Mouse (Mus musculus) embryonic facial prominence, embryonic 12.5 days (tissue): ENCODE measurements around the gene Tet1. TPM values are rescaled to one million over a fixed set of nuclear protein-coding genes. Genes with fewer than 3 reads are reported as not detected.
"Not testable (repeated sequence)": the region's sequence is repeated elsewhere in the genome, so short reads cannot be mapped to it uniquely, and the experiment has no call there.

Experiments used
- ATAC-seq: fragments of 200-750 bp; cut with Nextera tagmentation; 2 replicates; pipeline ENCODE4 v1.8.0; 2017; ENCODE audit not compliant: insufficient number of reproducible peaks, insufficient read depth, low FRiP score, low TSS enrichment
- H3K27ac ChIP-seq: fragments of 300-500 bp; sonication (generic); 2 replicates; pipeline ENCODE4 v1.5.1; 2016; ENCODE audit warnings: mild to moderate bottlenecking
- H3K27me3 ChIP-seq: fragments of 300-500 bp; sonication (generic); 2 replicates; pipeline ENCODE4 v1.6.1; 2016; ENCODE audit warnings: mild to moderate bottlenecking, moderate library complexity
- H3K36me3 ChIP-seq: fragments of 300-500 bp; sonication (generic); 2 replicates; pipeline ENCODE4 v1.6.1; 2016; ENCODE audit warnings: mild to moderate bottlenecking
- H3K4me1 ChIP-seq: fragments of 300-500 bp; sonication (generic); 2 replicates; pipeline ENCODE4 v1.6.1; 2016
- H3K4me2 ChIP-seq: fragments of 300-500 bp; sonication (generic); replicated peaks from 2 replicates; pipeline ENCODE4 v1.6.1; 2016; ENCODE audit warnings: mild to moderate bottlenecking, moderate library complexity
- H3K4me3 ChIP-seq: fragments of 300-500 bp; sonication (generic); 2 replicates; pipeline ENCODE4 v1.5.1; 2016; ENCODE audit warnings: mild to moderate bottlenecking
- H3K9ac ChIP-seq: fragments of 300-500 bp; sonication (generic); 2 replicates; pipeline ENCODE4 v1.6.1; 2016; ENCODE audit warnings: mild to moderate bottlenecking, moderate library complexity
- H3K9me3 ChIP-seq: fragments of 300-500 bp; sonication (generic); 2 replicates; pipeline ENCODE4 v1.6.1; 2016; ENCODE audit warnings: mild to moderate bottlenecking, moderate library complexity
- WGBS: fragments of 180-500 bp; shearing (Covaris S2); methylation state at CpG from one replicate; pipeline ENCODE4 v1.1.7; 2016; 5-methylcytosine and 5-hydroxymethylcytosine counted together
- polyA plus RNA-seq: library from polyadenylated mRNA; unstranded; fragments of >200 nt; fragmentation: Nextera tagmentation; extraction: Ambion mirVana; gene quantifications from 2 replicates; pipeline ENCODE4 v1.2.1, GENCODE M21; 2016

The Tet1 gene
- polyA plus RNA-seq, 1 experiment from 2014 or later: 30.8 TPM

GRCm38 (mm10) chr10:62803296-62803695, 105.5 kb downstream of the Tet1 start:
- Histone ChIP-seq H3K4me2 (no peak overlapping the region), H3K27ac (no peak overlapping the region), H3K4me1 (no peaks in the 10 kb centered on the region), H3K27me3 (no peaks in the 10 kb centered on the region), H3K36me3 (no peaks in the 10 kb centered on the region), H3K9ac (no peak overlapping the region), H3K4me3 (no peak overlapping the region), H3K9me3 (no peaks in the 10 kb centered on the region)
- 96% methylated on average over 2 of the region's 2 CpGs for WGBS
- ATAC-seq: no peak

- WGBS: 97% methylated on average over 4 of the region's 4 CpGs
- Histone ChIP-seq H3K9me3 (no peaks in the 10 kb centered on the region), H3K36me3 (peaks cover 11% of the 10 kb centered on the region), H3K27me3 (no peaks in the 10 kb centered on the region), H3K4me2 (no peak overlapping the region), H3K27ac (no peak overlapping the region), H3K4me3 (no peak overlapping the region), H3K4me1 (0 out of 2 replicates have a peak, but pooled peaks cover 3% of the 10 kb centered on the region), H3K9ac (no peak overlapping the region)
- no peak for ATAC-seq
Measured at GRCm38 (mm10) chr10:62794221-62794620, 114.6 kb downstream of the Tet1 start.

- Histone ChIP-seq H3K9me3 (no peaks in the 10 kb centered on the region), H3K27ac (peak overlapping the region; percentile 97), H3K4me2 (peak overlapping the region; percentile 58), H3K9ac (no peak overlapping the region), H3K4me3 (peak overlapping the region; percentile 89), H3K4me1 (0 out of 2 replicates have a peak, but pooled peaks cover 6% of the 10 kb centered on the region), H3K36me3 (peaks cover 21% of the 10 kb centered on the region), H3K27me3 (no peaks in the 10 kb centered on the region)
- ATAC-seq: 0 out of 2 replicates have a peak, but pooled peaks have one; percentile 4
- 26% methylated on average over 2 of the region's 2 CpGs for WGBS
Measured at GRCm38 (mm10) chr10:62793091-62793453, 115.7 kb downstream of the Tet1 start.

DNA sequence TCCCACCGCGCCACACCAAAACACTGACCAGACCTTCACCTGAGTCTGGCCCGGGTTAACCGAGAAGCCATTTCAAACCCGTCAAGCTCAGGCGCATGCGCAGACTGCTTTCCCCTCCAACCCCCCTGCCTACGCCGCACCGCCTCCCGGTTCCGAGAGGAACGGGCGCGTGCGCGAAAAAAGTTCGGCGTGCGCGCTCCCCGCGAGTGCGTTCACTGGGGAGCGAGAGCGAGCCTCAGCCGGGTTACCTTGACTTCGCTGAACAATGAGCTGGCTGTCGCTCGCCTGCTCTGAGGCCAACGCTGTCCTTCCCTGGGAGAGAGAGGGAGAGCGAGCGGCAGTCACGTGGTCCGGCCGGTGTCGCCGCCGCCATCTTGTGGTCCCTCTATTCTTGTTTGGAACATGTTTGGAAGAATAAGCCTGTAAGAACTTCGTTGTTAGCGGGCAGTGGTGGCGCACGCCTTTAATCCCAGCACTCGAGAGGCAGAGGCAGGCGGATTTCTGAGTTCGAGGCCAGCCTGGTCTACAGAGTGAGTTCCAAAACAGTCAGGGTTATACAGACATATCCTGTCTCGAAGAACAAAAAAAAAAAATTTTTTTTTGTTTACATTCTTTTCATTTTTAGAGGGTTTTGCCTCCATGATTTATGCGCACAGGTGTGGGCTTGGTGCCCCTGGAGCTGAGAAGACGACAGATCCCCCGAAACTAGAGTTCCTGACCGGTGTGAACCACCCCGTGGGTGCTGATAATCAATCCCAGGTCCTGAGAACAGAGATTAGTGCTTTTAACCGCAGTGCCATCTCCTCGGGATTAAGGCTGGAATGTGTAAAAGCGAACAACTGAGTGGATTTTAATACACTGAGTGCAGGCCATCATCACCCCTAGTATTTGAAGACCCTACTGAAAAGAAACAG, 116.4 kb downstream of the Tet1 start, which contains the start of gene Ccar1:
TSS of gene Ccar1 (minus strand) at position 110 of the 914 bp plus-strand sequence.
- Histone ChIP-seq H3K4me3 (peak within 1 kb of the TSS; percentile 89), H3K4me2 (peak within 1 kb of the TSS; percentile 58), H3K4me1 (0 out of 2 replicates have a peak, but pooled peaks cover 6% of the 10 kb centered on the region), H3K9me3 (no peaks in the 10 kb centered on the region), H3K27me3 (no peaks in the 10 kb centered on the region), H3K36me3 (peaks cover 26% of the 10 kb centered on the region), H3K9ac (peak within 1 kb of the TSS; percentile 95), H3K27ac (peak within 1 kb of the TSS; percentile 97)
- WGBS: 3% methylated on average over 55 of the region's 55 CpGs
- peak; percentile 98 for ATAC-seq

GRCm38 (mm10) chr10:62791251-62792176, 117.3 kb downstream of the Tet1 start:
- 0 out of 2 replicates have a peak, but pooled peaks cover 6% of the 10 kb centered on the region for H3K4me1 ChIP-seq
- no peaks in the 10 kb centered on the region for H3K9me3 ChIP-seq
- H3K27me3 ChIP-seq: no peaks in the 10 kb centered on the region
- peak; percentile 49 for ATAC-seq
- peak overlapping the region; percentile 95 for H3K9ac ChIP-seq
- peak overlapping the region; percentile 97 for H3K27ac ChIP-seq
- H3K4me2 ChIP-seq: peak overlapping the region; percentile 58
- WGBS: under 1% methylated on average over 68 of the region's 78 CpGs
- peak overlapping the region; percentile 89 for H3K4me3 ChIP-seq
- peaks cover 35% of the 10 kb centered on the region for H3K36me3 ChIP-seq

GRCm38 (mm10) chr10:62781776-62782175, 127.0 kb downstream of the Tet1 start:
- H3K9me3 ChIP-seq, ATAC-seq, H3K27ac ChIP-seq, H3K27me3 ChIP-seq, H3K4me3 ChIP-seq, H3K4me2 ChIP-seq, H3K9ac ChIP-seq, H3K4me1 ChIP-seq: not testable (repeated sequence)
- peaks cover 88% of the 10 kb centered on the region for H3K36me3 ChIP-seq
- WGBS: 92% methylated on average over 1 of the region's 1 CpGs

Other genes starting within 250 kb of the Tet1 start
- gene Stox1, start 182.9 kb downstream of the Tet1 start, polyA plus RNA-seq: 2.4 TPM in 2 replicates
- gene Ccar1, start 116.7 kb downstream of the Tet1 start, polyA plus RNA-seq: 142 and 146 TPM in 2 replicates
- gene Slc25a16, start 11.6 kb upstream of the Tet1 start, polyA plus RNA-seq: 10.1 and 10.8 TPM in 2 replicates
- gene Dna2, start 38.0 kb upstream of the Tet1 start, polyA plus RNA-seq: 22.2 and 22.3 TPM in 2 replicates
- 33.6 and 35.3 TPM in 2 replicates for gene Rufy2, start 71.2 kb upstream of the Tet1 start, polyA plus RNA-seq
- gene Hnrnph3, start 115.2 kb upstream of the Tet1 start, polyA plus RNA-seq: 165 and 176 TPM in 2 replicates
- gene Pbld2, start 115.3 kb upstream of the Tet1 start, polyA plus RNA-seq: 0.52 and 0.92 TPM in 2 replicates
- gene Pbld1, start 151.2 kb upstream of the Tet1 start, polyA plus RNA-seq: 1.4 and 2.1 TPM in 2 replicates
- 11.5 and 16.1 TPM in 2 replicates for gene Atoh7, start 190.7 kb upstream of the Tet1 start, polyA plus RNA-seq